Mouse (Mus musculus): ENCODE results near the gene Gm28374.

The Gm28374 gene

GRCm38 (mm10) chr19:6085417-6085879 lies 3.4 kb upstream of the Gm28374 start:
- peak; percentile 97 for DNase-seq (ENCODE audit: low read depth, low spot score)

DNA sequence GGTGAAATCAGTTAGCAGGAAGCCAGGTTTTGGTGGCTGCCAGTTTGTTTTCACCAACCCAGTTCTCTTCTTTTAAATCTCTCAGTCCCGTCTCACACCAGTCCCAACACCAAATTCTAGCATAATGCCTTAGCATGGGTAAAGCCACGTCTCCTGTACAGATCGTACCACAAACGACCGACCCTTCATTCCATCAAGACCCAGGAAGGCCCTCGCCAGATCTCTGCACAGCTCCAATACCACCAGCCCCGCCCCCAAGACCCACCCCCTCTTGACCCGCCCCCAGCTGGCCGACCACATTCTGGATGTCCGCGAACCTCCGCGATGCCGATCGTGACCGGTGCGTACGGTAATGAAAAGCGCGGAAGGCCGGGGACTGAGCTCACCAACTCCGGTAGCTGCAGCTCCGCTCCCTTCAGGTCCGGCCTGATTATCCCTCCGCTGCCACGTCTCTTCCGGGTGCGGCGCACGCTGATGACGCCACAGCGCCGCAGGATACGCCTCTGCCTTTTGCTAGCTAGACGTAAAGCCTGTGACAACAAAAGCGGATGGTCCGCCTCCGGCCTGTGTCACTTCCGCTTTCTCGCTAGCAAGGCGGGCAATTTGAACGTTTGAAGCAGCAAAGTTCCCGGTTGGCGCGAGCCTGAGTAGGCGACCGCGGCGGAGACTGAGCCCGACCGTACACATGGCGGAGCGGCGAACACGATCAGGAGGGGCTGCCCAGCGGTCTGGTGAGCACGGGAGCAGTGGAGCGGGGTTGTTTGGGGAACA lies 2.6 kb upstream of the Gm28374 start, which contains the start of the genes Zfpl1 and Cdca5:
Zfpl1 (minus strand) TSS at position 479 of the 771 bp plus-strand sequence.
Cdca5 (plus strand) TSS at position 506 of the 771 bp plus-strand sequence.
- DNase-seq (ENCODE audit: low read depth, low spot score) = peak; percentile 99

GRCm38 (mm10) chr19:6079983-6080480 lies 2.0 kb downstream of the Gm28374 start, which contains the start of gene Tmem262:
Gene Tmem262, plus strand, starts transcription at chr19:6080033.
- no peak for DNase-seq (ENCODE audit: low read depth, low spot score)

DNA sequence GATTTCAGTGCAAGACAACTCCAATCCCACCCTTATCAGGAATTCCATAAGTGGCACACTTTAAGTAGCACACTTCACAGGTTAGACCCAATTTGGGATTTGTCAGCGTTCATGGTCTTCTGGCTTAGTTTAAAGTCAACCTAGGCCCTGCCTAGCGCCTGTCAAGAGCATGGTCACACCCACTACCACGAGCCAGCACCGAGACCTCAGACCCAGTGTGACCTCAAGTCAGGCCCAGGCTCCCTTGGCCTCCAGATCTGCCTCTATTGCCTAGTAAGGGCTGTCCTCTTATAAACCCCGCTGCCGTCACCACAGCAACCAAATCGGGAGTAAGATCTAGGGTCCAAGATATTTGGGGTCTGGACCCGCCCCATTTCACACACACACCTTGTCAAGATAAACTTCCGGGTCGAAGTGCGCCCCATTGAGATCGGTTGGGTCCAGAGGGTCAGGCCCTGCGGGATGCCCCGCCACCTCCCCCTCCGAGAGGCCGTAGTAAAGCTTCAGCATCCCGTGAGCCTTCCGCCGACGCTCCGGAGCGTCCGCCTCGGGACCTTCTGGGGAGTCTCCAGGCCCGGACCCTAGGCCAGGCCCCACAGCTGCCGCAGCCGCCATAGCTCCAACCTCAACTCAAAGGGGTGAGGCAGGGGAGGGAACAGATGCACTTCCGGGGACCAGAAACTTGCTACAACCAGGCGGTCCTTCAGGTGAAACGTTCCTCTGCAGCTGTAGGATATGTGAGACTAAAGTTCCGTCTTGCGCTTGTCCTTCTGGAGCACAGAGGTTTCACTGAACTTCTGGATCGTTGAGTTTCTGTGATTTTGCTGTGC lies 5.3 kb downstream of the Gm28374 start, which contains the start of gene Vps51:
Vps51 (minus strand) TSS at position 668 of the 830 bp plus-strand sequence.
- DNase-seq (ENCODE audit: low read depth, low spot score) = peak; percentile 96

GRCm38 (mm10) chr19:6073889-6074288 lies 8.2 kb downstream of the Gm28374 start:
- no peak for DNase-seq (ENCODE audit: low read depth, low spot score)

GRCm38 (mm10) chr19:6071261-6071660 lies 10.8 kb downstream of the Gm28374 start:
- DNase-seq (ENCODE audit: low read depth, low spot score) = no peak

DNA sequence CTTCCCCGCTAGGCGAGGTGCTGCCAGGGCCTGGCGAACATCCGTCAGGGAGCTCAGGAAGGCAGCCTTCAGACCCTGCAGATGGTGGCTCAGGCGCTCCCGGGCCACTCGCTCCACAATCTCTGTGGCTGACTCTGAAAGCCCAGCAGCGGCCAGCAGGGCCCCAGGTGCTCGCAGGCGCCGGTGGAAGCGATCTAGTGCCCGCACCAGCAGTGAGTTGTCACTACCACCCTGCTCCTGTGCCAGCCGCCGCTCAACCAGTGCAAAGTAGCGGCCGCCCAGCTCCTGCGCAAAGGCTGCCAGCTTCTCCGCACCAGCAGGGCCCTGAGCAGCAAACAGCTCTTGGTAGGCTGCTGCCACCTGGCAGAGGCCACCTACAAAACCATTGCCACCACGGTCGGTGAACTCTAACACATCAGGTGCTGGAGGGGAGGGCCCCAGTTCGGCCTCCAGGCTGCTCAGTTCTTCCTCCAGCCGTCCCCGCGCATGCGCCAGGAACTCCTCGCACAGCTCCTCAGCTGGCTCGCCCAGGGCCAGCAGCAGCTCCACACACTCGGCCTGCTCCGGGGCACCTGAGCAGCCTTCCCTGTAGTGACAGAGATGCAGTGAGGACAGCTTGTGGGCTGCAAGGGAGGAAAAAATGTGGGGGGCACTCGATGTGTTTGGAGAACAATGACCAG lies 11.3 kb downstream of the Gm28374 start:
- DNase-seq (ENCODE audit: low read depth, low spot score) = peak; percentile 59

GRCm38 (mm10) chr19:6069851-6070250 lies 12.2 kb downstream of the Gm28374 start:
- DNase-seq (ENCODE audit: low read depth, low spot score) = no peak

DNA sequence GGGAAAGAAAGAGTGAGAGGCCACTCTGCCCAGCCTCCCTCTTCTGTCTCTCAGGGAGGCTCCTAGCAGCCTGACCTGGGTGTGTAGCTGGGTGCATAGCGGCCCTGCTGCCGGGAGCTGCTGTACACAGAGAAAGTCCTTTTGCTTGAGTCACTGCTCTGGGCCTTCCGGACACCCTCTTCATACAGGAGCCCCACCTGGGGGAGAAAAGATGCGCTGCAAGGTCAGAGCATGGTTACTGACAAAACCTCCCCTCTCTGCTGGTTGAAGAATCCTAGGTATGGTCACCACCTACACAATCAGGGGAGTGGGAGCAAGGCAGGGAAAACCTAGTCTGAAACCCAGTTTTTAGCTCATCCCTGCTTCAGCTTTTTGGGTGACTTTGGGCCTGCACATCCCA lies 13.1 kb downstream of the Gm28374 start:
- DNase-seq (ENCODE audit: low read depth, low spot score) = peak; percentile 42

DNA sequence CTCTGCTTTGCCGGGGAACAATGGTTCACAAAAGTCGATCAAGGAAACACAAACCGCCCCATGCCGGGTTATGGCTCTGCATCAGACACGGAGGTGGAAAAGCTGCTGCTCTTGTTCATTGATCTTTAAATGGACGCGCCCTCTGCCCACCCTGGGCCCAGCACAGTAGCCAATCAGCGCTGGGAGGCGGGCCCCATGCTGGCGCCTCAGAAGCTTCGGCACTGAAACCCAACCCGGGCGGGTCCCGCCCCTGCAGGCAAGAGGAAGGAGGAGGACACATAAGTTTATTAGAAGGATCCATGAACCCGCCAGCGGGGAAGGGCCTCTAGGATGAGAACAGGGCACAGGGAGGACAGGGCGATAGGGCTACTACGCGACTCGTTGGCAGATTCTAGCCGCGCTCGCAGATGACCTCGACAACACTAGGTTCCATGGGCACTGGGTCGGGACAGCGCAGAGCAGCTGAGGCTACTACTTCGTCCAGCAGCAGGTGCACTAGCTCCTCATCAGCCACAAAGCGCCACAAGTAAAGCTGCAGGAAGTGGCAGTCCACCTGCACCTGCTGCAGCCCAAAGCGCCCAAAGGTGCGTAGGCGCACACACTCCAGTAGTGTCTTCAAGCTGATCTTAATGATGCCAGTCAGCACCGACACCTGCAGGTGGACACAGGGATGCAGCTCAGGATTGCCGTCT lies 14.2 kb downstream of the Gm28374 start, which contains the start of gene Tm7sf2:
Tm7sf2 (minus strand) TSS at position 650 of the 692 bp plus-strand sequence.
- DNase-seq (ENCODE audit: low read depth, low spot score) = peak; percentile 89

- DNase-seq (ENCODE audit: low read depth, low spot score) = peak; percentile 91
Measured at GRCm38 (mm10) chr19:6067011-6067723, 14.9 kb downstream of the Gm28374 start.

GRCm38 (mm10) chr19:6066571-6066970 lies 15.5 kb downstream of the Gm28374 start:
- no peak for DNase-seq (ENCODE audit: low read depth, low spot score)

- DNase-seq (ENCODE audit: low read depth, low spot score) = no peak
Measured at GRCm38 (mm10) chr19:6063081-6063480, 19.0 kb downstream of the Gm28374 start.

DNA sequence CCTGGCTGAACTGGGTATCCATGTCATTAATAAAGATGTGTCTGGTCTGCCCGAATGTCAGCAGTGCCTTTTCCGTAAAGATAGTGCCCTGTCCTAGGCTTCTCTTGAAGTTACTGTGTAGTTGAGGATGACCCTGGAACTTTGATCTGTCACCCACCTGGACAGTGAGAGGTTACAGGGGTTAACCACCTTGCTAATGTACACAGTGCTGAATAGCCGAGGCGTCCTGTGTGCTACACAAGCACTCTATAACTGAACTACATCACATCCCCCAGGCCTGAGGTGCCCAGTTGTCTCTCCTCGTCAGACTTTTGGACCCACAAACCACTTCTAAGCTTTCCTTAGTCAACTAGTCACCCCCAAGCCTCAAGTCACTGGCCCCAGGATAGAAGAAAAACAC lies 19.6 kb downstream of the Gm28374 start:
- no peak for DNase-seq (ENCODE audit: low read depth, low spot score)

DNA sequence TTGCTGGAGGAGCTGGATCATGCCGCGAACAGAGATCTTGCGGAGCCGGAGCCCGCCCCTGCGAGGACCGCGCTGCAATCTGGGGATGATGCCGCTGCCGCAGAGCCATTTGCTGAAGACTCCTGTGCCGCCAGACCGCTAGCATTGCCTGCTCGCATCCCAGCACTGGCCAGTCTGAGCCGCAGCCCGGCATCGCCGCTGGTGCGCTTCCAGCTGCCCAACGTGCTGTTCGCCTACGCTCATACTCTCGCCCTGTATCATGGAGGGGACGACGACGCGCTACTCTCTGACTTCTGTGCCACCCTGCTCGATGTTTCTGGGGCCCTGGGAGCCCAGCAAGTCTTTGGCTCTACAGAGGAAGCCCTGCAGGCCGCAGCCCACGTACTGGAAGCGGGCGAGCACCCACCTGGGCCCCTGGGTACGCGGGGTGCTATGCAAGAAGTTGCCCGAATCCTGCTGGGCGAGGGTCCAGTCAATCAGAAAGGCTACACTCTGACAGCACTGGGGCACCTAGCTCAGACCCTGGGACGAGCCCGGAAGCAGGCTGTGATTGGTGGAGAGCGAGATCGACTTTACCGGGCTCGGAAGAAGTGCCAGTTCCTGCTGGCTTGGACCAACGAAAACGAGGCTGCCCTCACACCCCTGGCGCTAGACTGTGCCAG lies 20.3 kb downstream of the Gm28374 start:
- DNase-seq (ENCODE audit: low read depth, low spot score) = no peak

- peak; percentile 91 for DNase-seq (ENCODE audit: low read depth, low spot score)
Measured at GRCm38 (mm10) chr19:6061021-6061533, 21.0 kb downstream of the Gm28374 start, which contains the start of gene Znhit2. Gene Znhit2, plus strand, starts transcription at chr19:6061192.

DNA sequence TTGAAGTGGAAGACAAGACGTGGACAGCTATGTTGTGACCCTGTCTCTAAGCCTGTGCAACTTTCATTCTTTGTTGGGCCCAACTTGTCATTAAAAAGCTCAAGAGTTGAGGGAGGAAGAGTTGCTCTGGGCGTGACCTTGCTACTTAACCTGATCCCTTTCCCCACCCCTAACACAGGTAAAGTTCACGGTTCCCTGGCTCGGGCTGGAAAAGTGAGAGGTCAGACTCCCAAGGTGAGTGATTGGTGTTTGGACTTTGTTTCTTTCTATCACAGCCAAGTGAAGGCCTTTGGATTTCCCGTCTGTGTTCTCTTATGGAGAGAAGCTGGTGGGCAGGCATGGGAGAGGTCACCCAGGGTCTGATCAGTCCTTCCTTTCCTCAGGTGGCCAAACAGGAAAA lies 23.1 kb downstream of the Gm28374 start:
- no peak for DNase-seq (ENCODE audit: low read depth, low spot score)

DNA sequence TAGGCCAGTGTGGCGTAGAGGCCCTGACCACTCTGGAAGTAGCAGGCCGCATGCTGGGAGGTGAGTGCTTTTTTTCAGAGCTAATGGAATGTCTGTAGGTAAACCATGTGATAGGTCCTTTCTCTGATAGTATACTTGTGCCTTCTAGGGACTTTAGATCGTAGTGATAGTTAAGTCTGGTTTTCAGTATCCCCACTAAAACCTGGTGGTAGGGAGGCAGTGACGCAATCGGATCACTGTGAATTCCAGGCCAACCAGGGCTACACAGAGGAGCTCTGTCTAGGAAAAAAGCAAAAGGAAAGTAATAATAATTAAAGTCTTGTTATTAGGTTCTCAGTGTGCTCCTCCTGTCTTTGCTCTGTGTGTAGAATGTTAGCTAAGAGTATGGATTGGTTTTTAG lies 23.5 kb downstream of the Gm28374 start:
- DNase-seq (ENCODE audit: low read depth, low spot score) = no peak

All from ES-CJ7 (cell line).